Mouse (Mus musculus): ENCODE measurements around the gene Lrrc25. TPM values are rescaled to one million over a fixed set of nuclear protein-coding genes. Genes with fewer than 3 reads are reported as not detected.
A peak's percentile ranks its signal among the peaks of the same experiment; 100 is the strongest.

Gene Lrrc25
- polyA plus RNA-seq, 1 experiment from 2014 or later, result 4.5 TPM

- Histone ChIP-seq H3K27me3 (replicated peaks; ENCODE audit: control insufficient read depth, insufficient read depth, low read length) (no peaks in the 10 kb centered on the region), H3K27ac (ENCODE audit: low read depth, low read length) (no peak overlapping the region), H3K9ac (ENCODE audit: low read depth, low read length) (no peak overlapping the region), H3K4me3 (ENCODE audit: low read depth, low read length) (no peak overlapping the region; the same call in 1 of the 2 replicates), H3K9me3 (ENCODE audit: control insufficient read depth, low read length) (peaks cover 2% of the 10 kb centered on the region; the same call in 1 of the 2 replicates), H3K4me1 (replicated peaks; ENCODE audit: control insufficient read depth, insufficient read depth, low read length) (peaks cover 74% of the 10 kb centered on the region), H3K36me3 (ENCODE audit: control insufficient read depth, insufficient read depth, low read length) (peaks cover 29% of the 10 kb centered on the region), H3K4me2 (peak overlapping the region; percentile 69)
- WGBS, result 85% methylated on average over 17 of the region's 17 CpGs
- DNase-seq (ENCODE audit: low spot score) (no peak), ATAC-seq (replicated peaks; ENCODE audit: low FRiP score) (no peak)
These were observed 19.1 kb upstream of the Lrrc25 start for GRCm38 (mm10) chr8:70596775-70597416.

DNA sequence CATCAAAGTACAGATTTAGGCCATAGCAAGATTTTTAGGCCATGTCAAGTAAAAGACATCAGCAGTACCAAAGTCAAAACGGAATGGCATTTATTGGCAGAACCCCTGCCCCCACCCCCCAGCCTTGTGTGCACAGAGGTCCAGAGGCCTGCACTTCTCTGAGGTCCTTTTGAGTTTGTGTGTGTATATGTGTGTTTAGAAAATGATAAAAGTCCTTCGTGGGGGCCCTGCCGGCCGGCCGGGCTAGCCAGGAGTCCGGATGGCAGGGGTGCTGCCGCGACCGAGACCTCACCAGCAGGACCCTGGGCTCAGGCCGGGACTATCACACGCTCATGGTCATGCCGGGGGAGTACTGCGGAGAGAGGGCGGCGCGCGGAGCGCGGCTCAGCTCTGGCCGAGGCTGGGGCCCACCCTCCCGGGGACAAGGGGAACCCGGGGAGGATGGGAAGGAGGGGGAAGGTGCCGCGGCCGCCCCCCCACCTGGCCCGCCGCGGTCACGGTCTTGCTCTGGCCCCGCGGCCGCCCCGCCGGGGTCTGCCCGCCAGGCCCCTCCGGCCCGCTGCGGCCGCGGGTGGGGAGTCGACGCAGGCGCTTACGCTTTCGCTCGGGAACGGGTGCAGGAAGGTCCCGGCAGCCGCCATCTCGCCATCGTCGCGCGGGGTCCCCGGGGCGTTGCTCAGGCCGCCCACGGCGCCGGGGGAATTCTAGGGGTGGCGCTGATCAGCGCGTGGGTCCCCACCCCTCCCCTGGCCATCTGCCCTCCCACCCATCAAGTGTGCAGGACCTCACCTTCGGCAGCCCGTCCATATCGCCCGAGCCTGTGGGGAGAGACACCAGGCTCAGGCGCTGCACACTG is 18.3 kb upstream of the Lrrc25 start:
- peak overlapping the region; percentile 43 for H3K27ac ChIP-seq (ENCODE audit: low read depth, low read length)
- peak overlapping the region; percentile 69 for H3K4me2 ChIP-seq
- H3K4me3 ChIP-seq (ENCODE audit: low read depth, low read length), result peak overlapping the region; percentile 42
- H3K9me3 ChIP-seq (ENCODE audit: control insufficient read depth, low read length), result peaks cover 3% of the 10 kb centered on the region; the same call in 1 of the 2 replicates
- ATAC-seq (replicated peaks; ENCODE audit: low FRiP score) (no peak), DNase-seq (ENCODE audit: low spot score) (peak; percentile 49)
- no peaks in the 10 kb centered on the region for H3K27me3 ChIP-seq (replicated peaks; ENCODE audit: control insufficient read depth, insufficient read depth, low read length)
- 33% methylated on average over 52 of the region's 68 CpGs for WGBS
- peak overlapping the region; percentile 55 for H3K9ac ChIP-seq (ENCODE audit: low read depth, low read length)
- H3K36me3 ChIP-seq (ENCODE audit: control insufficient read depth, insufficient read depth, low read length), result peaks cover 36% of the 10 kb centered on the region
- peaks cover 79% of the 10 kb centered on the region for H3K4me1 ChIP-seq (replicated peaks; ENCODE audit: control insufficient read depth, insufficient read depth, low read length)

GRCm38 (mm10) chr8:70598283-70598682 is 17.7 kb upstream of the Lrrc25 start:
- WGBS, result 20% methylated on average over 29 of the region's 29 CpGs
- no peak for ATAC-seq (replicated peaks; ENCODE audit: low FRiP score)
- H3K36me3 ChIP-seq (ENCODE audit: control insufficient read depth, insufficient read depth, low read length), result peaks cover 40% of the 10 kb centered on the region
- peak overlapping the region; percentile 42 for H3K4me3 ChIP-seq (ENCODE audit: low read depth, low read length)
- peak overlapping the region; percentile 55 for H3K9ac ChIP-seq (ENCODE audit: low read depth, low read length)
- peak overlapping the region; percentile 39; the same call in 1 of the 2 replicates for H3K27ac ChIP-seq (ENCODE audit: low read depth, low read length)
- peak; percentile 78 for DNase-seq (ENCODE audit: low spot score)
- peak overlapping the region; percentile 69 for H3K4me2 ChIP-seq
- no peaks in the 10 kb centered on the region for H3K27me3 ChIP-seq (replicated peaks; ENCODE audit: control insufficient read depth, insufficient read depth, low read length)
- H3K4me1 ChIP-seq (replicated peaks; ENCODE audit: control insufficient read depth, insufficient read depth, low read length), result peaks cover 73% of the 10 kb centered on the region
- peaks cover 3% of the 10 kb centered on the region; the same call in 1 of the 2 replicates for H3K9me3 ChIP-seq (ENCODE audit: control insufficient read depth, low read length)

GRCm38 (mm10) chr8:70598722-70599121 is 17.2 kb upstream of the Lrrc25 start:
- DNase-seq (ENCODE audit: low spot score), result no peak
- Histone ChIP-seq H3K9ac (ENCODE audit: low read depth, low read length) (no peak overlapping the region), H3K27ac (ENCODE audit: low read depth, low read length) (peak overlapping the region; percentile 56; the same call in 1 of the 2 replicates)

GRCm38 (mm10) chr8:70599507-70600290 is 16.3 kb upstream of the Lrrc25 start:
- no peak for DNase-seq (ENCODE audit: low spot score)
- Histone ChIP-seq H3K27ac (ENCODE audit: low read depth, low read length) (no peak overlapping the region; the same call in 1 of the 2 replicates), H3K9me3 (ENCODE audit: control insufficient read depth, low read length) (peaks cover 3% of the 10 kb centered on the region; the same call in 1 of the 2 replicates), H3K36me3 (ENCODE audit: control insufficient read depth, insufficient read depth, low read length) (peaks cover 43% of the 10 kb centered on the region), H3K4me2 (no peak overlapping the region), H3K27me3 (replicated peaks; ENCODE audit: control insufficient read depth, insufficient read depth, low read length) (no peaks in the 10 kb centered on the region), H3K9ac (ENCODE audit: low read depth, low read length) (no peak overlapping the region), H3K4me1 (replicated peaks; ENCODE audit: control insufficient read depth, insufficient read depth, low read length) (peaks cover 68% of the 10 kb centered on the region), H3K4me3 (ENCODE audit: low read depth, low read length) (no peak overlapping the region)
- WGBS, result 86% methylated on average over 12 of the region's 12 CpGs
- no peak for ATAC-seq (replicated peaks; ENCODE audit: low FRiP score)

More at GRCm38 (mm10) chr8:70598722-70599121, 17.2 kb upstream of the Lrrc25 start:
- Histone ChIP-seq H3K9me3 (ENCODE audit: control insufficient read depth, low read length) (peaks cover 3% of the 10 kb centered on the region; the same call in 1 of the 2 replicates), H3K4me1 (replicated peaks; ENCODE audit: control insufficient read depth, insufficient read depth, low read length) (peaks cover 69% of the 10 kb centered on the region), H3K4me3 (ENCODE audit: low read depth, low read length) (no peak overlapping the region), H3K36me3 (ENCODE audit: control insufficient read depth, insufficient read depth, low read length) (peaks cover 40% of the 10 kb centered on the region), H3K4me2 (peak overlapping the region; percentile 69), H3K27me3 (replicated peaks; ENCODE audit: control insufficient read depth, insufficient read depth, low read length) (no peaks in the 10 kb centered on the region)
- ATAC-seq (replicated peaks; ENCODE audit: low FRiP score), result no peak
- WGBS, result 55% methylated on average over 10 of the region's 10 CpGs

GRCm38 (mm10) chr8:70600473-70601270 is 15.3 kb upstream of the Lrrc25 start:
- Histone ChIP-seq H3K4me3 (ENCODE audit: low read depth, low read length) (peak overlapping the region; percentile 20), H3K27ac (ENCODE audit: low read depth, low read length) (peak overlapping the region; percentile 73), H3K27me3 (replicated peaks; ENCODE audit: control insufficient read depth, insufficient read depth, low read length) (no peaks in the 10 kb centered on the region), H3K36me3 (ENCODE audit: control insufficient read depth, insufficient read depth, low read length) (peaks cover 39% of the 10 kb centered on the region), H3K9me3 (ENCODE audit: control insufficient read depth, low read length) (peaks cover 3% of the 10 kb centered on the region; the same call in 1 of the 2 replicates), H3K9ac (ENCODE audit: low read depth, low read length) (no peak overlapping the region), H3K4me2 (peak overlapping the region; percentile 55), H3K4me1 (replicated peaks; ENCODE audit: control insufficient read depth, insufficient read depth, low read length) (peaks cover 60% of the 10 kb centered on the region)
- WGBS, result 30% methylated on average over 10 of the region's 10 CpGs
- ATAC-seq (replicated peaks; ENCODE audit: low FRiP score), result no peak
- no peak for DNase-seq (ENCODE audit: low spot score)

- WGBS, result 4% methylated on average over 26 of the region's 26 CpGs
- peak overlapping the region; percentile 73 for H3K27ac ChIP-seq (ENCODE audit: low read depth, low read length)
- H3K4me2 ChIP-seq, result peak overlapping the region; percentile 55
- peaks cover 34% of the 10 kb centered on the region for H3K36me3 ChIP-seq (ENCODE audit: control insufficient read depth, insufficient read depth, low read length)
- no peaks in the 10 kb centered on the region for H3K27me3 ChIP-seq (replicated peaks; ENCODE audit: control insufficient read depth, insufficient read depth, low read length)
- ATAC-seq (replicated peaks; ENCODE audit: low FRiP score) (peak; percentile 71), DNase-seq (ENCODE audit: low spot score) (peak; percentile 88)
- H3K9me3 ChIP-seq (ENCODE audit: control insufficient read depth, low read length), result peaks cover 3% of the 10 kb centered on the region; the same call in 1 of the 2 replicates
- peaks cover 59% of the 10 kb centered on the region for H3K4me1 ChIP-seq (replicated peaks; ENCODE audit: control insufficient read depth, insufficient read depth, low read length)
- H3K9ac ChIP-seq (ENCODE audit: low read depth, low read length), result no peak overlapping the region
- peak overlapping the region; percentile 20 for H3K4me3 ChIP-seq (ENCODE audit: low read depth, low read length)
These were observed 14.7 kb upstream of the Lrrc25 start for GRCm38 (mm10) chr8:70601271-70601649.

All from liver, embryonic 11.5 days (tissue).